Mouse (Mus musculus): Measurements from ENCODE around the gene Gm10799.
"Not testable (repeated sequence)": the region's sequence is repeated elsewhere in the genome, so short reads cannot be mapped to it uniquely, and the experiment has no call there.

Gm10799 gene

DNA sequence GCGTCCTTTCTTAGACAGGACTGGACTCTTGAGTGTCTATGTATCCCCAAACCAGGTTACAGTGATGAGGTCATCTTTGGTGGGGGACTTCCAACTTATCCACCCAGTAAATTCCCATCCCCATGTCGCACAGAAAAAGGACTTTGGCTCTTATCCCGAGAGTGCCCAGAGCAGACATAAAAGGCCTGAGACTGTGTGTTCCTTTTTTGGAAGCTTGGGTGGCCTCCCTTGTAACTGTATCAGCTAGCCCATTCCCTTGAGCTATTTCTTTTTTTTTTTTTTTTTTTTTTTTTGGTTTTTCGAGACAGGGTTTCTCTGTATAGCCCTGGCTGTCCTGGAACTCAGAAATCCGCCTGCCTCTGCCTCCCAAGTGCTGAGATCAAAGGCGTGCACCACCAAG, 2.8 kb downstream of the Gm10799 start, which contains the start of gene Gm10912:
Gm10912 (plus strand) TSS at position 301 of the 400 bp plus-strand sequence.
- DNase-seq (ENCODE audit: low read depth), result not testable (repeated sequence)

DNA sequence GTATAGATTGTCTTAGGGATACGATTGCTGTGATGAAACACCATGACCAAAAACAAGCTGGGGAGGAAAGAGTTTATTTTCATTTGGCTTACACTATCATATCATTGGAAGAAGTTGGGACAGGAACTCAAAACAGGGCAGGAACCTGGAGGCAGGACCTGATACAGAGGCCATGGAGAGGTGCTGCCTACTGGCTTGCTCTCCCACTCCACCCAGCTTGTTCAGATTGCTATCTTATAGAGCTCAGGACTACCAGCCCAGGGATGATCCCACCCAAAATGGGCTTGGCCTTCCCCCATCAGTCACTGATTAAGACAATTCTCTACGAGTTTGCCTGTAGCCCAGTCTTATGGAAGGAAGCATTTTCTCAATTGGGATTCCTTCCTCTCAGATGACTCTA, 4.2 kb downstream of the Gm10799 start:
- DNase-seq (ENCODE audit: low read depth), result no peak

DNA sequence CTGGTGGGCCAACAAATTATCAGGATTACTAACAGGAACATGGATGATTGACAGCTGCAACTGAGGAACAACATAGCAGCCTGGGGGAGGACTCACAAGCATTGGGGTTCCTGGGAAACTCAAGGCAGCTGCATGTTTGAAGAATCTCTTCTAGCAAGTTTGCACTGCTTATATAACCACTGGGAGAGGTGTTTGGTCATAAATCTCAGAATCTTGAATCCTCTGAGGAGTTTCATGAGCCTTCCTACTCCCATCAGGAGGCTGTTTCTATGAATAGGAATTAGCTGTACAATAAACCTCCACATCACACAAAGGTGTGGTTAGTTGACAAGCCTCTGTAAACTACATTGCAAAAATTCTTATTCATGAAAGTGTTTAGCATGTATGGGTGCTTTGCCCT, 5.7 kb downstream of the Gm10799 start:
- no peak for DNase-seq (ENCODE audit: low read depth)

DNA sequence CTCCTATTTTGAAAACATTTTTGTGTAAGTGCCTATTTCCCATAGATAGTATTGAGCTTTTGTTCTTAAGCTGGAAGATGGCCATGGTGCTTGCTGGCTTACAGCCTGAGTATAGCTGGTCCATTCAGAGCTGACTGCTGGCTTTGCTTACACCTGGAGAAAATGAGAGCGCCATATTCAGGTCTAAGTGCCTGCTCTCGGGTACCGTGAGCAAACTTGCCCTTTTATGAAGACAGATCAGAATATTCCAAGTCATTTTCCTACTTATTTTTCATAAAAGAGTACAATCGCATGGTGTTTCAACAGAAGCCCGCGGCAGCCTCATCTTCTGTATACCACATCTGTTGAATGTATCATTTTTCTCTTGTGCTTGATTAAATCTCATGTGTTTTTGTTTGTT, 7.4 kb downstream of the Gm10799 start:
- DNase-seq (ENCODE audit: low read depth), result no peak

DNA sequence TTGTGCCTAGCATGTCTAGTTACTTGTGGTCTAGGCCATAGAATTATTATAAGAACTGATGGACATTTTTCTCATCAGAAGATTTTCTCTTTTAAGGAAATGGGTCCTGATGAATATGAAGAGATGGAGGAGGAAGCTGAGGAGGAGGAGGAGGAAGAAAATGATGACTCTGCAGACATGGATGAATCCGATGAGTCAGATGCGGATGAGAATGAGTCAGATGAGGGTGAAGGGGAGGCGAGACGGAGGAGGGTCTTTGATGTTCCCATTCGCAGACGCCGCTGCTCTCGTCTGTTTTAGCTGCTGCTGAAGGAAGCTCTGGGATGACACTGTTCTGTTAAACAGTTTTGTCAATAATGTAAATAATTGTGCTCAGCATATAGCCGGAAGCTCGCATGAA, 8.6 kb downstream of the Gm10799 start:
- DNase-seq (ENCODE audit: low read depth), result no peak

DNA sequence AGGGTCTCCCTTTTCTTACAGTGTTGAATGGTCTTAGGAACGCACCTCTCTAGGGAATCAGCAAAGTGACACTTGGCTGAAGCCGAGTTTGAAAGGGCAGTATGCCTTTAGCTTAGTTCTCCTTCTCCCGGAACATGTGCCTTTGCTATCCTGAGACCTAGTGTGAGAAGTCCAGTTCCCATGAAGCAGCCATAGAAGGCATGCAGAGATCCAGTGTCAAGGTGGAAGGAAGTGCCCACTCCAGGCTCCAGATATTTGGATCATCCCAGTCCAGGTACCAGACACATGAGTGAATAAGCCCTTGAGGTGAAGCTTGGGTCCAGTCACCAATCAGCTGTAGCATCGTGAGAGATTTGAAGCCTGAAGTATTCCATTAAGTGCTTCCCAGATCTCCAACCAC, 9.4 kb downstream of the Gm10799 start:
- DNase-seq (ENCODE audit: low read depth), result no peak

DNA sequence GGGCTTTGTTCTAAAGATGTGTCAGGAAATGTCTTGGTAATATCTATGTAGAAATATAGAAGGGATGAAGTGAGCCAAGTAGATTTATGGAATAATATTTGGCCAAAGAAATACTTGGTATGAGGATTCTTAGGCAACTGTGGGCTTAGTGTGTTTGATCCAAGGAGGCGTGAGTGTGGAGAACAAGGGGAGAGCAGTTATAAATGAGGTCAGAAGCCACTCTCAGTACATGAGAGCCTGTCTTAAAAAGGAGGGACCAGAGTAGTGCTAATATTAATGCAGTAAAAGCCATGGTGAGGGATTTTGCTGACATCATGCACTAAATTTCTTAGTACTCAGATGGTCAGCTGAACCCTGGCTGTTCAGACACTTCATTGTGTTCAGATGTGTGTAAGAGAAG, 10.0 kb downstream of the Gm10799 start:
- DNase-seq (ENCODE audit: low read depth), result no peak

DNA sequence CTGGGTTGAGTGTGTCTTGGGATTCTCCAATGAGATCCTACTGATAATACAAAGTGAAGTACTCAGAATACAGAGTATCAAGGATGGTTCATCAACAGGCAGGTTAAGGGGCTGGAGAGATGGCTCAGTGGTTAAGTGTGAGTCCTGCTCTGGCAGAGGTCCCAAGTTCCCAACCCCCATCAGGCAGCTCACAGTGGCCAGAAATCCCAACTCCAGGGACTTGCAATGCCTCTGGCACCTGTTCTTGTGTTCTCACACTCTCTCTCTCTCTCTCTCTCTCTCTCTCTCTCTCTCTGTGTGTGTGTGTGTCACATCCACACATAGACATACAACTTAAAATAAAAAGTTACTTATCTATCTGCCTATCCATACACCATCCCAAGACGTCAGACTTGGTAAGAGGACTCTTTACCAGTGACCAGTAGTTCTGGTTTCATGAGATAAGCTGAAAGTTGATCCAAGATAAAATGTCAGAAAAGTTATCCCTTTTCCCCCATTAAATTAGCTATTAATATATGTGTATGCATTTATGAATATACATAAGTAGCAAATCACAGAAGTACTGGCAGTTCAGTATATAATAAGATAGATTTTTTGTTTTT, 23.8 kb downstream of the Gm10799 start:
- DNase-seq (ENCODE audit: low read depth), result no peak

DNA sequence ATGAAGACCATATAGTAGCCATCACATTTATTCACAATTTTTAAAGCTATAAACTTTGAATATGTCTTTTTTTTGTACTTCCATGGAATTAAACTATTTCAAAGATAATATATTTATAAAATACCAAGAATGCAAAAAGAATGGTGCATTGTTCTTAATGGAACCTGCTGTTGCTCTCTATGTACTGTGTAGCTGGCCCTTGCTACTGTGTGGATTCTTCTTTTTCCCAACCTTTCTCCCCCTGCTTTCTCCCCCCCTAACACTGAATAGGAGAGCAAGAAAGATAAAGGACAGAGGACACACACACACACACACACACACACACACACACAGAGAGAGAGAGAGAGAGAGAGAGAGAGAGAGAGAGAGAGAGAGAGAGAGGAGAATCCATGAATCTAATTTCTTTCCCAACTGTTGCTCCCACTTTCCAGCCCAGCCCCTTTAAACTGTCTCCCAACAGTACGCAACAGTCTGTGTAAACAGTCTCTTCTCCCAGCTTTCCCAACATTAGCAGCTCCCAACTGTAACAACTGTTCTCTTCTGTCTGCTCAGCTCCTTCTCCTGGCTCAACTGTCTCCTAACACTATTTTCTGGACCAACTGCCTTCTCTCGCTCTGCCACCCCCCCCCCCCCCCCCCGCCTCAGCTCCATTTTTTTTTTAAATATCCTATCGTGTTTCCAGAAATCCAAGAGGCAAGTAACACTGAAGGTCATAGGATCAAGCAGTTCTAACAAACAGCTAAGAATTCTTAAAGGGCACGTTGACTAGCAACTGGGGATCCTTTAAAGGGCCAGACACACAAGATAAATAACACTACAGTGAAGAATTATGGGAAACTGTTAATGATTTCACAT, 24.5 kb downstream of the Gm10799 start:
- DNase-seq (ENCODE audit: low read depth), result no peak

DNA sequence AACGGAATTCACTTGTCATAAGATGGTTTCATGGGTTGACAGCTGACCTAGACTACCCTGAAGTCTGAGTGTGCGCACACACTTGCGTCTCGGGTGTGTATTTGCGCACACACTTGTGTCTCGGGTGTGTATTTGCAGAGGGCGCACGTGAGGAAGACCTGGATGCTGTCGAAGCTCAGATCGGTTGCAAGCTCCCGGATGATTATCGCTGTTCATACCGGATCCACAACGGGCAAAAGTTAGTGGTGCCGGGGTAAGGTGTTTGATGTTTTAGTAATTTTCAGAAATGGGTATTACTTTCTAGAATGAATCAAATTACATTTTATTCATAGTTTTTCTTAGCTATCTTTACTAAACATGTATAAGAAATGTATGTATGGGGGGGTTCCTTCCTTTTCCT, 25.6 kb downstream of the Gm10799 start:
- no peak for DNase-seq (ENCODE audit: low read depth)

DNA sequence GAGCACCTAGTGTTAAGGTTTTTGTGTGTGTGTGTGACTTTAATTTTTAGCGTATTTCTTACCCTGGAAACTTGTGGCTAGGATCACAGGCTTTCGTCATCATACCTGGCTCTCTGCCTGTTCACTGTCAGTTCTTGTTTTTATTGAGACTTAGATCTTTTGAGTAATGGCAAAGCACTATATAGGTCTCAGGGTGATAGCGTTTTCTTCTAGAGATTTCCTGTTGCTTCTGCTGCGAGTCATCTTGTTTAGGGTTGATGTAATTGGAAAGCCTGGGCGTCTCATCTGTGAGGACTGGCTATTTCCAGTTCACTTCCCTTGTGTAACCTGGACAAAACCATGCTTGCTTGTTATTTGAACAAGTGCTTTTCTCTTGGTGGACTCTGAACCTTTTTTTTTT, 26.7 kb downstream of the Gm10799 start:
- peak; percentile 79 for DNase-seq (ENCODE audit: low read depth)

DNA sequence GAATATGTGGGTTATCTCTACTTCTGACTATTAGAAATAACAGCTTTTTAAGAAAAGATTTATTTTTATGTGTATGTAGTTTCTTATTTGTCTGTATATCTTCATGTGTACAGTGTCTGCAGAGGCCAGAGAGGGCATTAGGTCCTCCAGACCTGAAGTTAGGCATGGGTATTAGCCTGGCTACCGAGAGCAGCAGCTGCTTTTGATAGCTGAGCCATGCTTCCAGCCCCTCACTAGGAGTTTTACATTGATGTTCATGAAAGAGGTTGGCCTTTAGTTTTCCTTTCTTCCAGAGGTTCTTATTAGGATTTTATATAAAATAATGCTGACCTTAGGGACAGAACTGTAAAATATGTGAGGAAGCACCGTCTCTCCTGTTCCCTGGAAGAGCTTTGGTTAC, 30.1 kb downstream of the Gm10799 start:
- no peak for DNase-seq (ENCODE audit: low read depth)

DNA sequence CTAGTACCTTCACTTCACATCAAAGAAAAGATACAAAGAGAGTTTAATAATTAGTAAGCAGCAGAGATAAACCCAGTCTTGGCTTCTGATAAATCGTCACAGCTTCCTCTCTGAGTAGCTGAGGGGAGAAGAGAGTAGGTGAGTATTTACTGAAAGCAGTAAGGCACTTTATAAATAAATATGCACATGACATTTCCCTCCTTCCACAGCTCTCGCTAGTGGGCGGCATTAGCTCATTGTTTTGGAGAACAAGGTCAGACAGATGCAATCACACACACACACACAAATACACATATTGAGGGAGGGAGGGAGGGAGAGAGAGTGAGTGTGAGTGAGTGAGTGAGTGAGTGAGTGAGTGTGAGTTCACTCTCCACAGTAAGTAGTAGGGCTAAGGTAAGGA, 32.0 kb downstream of the Gm10799 start:
- DNase-seq (ENCODE audit: low read depth), result no peak

DNA sequence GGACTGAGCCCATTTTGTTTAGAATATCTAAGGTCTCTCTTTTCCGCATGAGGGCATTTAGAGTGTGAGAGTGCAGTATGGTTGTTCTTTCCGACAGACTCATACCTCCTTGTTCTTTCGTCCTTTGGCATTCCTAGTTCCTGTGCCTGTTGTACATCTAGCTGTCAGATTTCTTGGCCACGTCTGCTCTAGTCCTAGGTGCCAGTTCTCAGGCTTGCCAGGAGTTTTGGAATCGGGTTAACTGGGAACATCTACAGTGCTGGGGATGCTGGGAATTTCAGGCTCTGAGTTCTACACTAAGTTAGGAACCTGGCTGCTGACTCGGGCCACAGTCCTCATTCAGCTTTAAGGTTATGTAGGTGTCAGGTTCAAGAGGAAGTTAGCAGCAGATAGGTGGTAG, 32.8 kb downstream of the Gm10799 start:
- no peak for DNase-seq (ENCODE audit: low read depth)

DNA sequence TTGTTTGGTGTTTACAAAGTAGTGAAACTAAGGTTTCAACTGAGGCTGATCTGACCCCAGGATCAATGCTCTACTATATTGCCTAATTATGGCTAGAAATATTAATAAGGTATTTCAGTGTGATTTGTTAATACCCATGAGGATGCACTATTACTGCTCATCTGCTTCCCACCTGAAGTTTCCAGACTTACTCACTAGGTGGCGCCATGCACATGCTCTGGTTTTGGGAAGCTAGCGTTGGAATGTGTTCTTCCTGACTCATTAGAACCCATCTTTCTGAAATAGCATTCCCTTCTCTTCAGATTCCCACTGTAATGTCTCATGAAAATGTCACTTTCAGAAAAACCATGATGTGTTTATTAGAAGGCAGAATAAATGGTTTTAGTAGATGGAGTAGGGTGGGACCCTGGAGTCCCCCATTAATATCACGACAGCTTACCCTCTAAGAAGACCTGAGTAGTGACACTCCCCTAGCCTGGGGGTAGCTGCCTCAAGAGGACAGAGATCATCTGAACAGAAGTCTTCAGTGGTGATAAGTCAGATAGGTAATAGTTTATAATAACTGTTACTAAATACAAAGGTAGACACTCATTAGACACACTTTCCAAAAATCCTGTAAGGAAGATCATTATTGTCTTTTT, 33.4 kb downstream of the Gm10799 start:
- peak; percentile 58 for DNase-seq (ENCODE audit: low read depth)

DNA sequence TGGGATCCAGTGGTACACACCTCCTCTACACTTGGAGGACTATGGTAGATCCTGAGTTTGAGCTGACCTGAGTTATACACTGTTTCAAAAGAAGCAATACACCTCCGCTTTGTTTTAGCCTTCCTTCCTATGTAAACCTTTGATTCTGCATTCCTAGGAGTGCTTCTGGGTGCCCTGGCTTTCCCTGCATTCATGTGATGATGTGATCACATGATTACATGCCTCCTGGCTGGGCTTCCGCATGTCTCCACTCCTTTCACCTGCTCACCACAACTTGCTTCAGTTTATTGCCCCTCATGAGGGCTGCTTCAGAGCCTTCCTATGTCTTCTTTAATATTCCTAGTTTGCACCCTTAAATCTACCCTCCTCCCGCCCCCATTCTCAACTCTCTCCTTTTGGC, 36.3 kb downstream of the Gm10799 start:
- DNase-seq (ENCODE audit: low read depth), result no peak

DNA sequence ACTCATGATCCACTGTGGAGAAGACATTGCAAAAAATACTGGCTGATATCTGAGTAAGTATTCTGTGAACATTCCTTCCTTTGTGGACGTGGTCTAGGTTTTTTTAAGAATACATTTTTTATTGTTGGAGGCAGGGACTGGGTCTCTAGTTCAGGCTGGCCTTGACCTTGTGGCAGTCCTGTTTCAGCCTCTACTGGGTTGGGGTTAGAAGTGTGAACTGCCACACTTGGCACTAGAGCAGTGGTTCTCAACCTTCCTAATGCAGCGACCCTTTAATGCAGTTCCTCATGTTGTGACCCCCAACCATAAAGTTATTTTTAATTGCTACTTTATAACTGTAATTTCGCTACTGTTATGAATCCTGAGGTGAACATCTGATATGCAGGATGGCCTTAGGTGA, 38.0 kb downstream of the Gm10799 start:
- peak; percentile 24 for DNase-seq (ENCODE audit: low read depth)

DNA sequence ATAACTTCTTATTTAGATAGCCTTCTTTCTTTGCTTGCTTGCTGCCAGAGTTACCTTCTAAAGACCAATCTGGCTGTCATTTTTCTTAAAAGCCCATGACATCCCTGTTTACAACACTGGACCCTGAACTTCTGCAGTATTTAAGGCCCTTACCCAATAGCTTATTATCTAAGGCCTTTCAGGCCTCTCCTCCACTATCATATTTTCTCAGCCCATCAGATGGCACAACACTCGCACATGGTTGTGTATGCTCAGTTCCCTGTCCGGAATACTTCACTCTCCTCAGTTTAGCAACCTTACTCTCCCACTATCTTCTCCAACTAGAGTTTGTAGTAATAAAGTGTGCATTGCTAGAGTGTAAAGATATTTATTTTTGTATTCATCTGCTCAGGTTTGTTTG, 39.3 kb downstream of the Gm10799 start:
- peak; percentile 39 for DNase-seq (ENCODE audit: low read depth)

DNA sequence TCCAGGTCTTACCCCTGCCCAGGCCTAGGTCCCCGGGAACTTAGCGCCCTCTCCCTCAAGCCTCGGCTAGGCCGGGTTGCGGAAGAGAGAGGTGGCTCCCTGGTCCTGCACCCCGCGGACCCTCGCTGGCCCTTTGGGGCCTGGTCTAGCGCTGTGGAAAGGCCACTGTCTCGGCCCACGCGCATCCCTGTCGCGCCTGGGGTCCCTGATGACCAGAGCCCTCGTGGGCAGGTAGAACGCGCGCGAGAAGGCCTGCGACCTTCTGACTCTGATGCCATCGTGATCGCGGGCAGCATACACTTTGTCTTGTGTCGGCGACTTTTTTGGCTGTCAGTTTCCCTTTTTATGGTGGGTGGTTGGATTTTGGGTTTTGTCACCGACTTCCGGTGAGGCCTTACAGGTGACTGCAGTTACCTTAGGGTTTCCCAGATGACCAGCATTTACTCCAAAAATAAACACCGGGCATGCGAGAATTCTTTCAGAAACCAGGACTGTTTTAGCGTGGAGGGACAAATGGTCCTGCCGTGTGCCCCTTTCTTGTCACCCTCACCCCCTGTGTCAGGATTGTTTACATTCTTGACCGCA, 40.1 kb downstream of the Gm10799 start, which contains the start of gene 4931422A03Rik:
4931422A03Rik (minus strand) TSS at position 223 of the 585 bp plus-strand sequence.
- peak; percentile 42 for DNase-seq (ENCODE audit: low read depth)

DNA sequence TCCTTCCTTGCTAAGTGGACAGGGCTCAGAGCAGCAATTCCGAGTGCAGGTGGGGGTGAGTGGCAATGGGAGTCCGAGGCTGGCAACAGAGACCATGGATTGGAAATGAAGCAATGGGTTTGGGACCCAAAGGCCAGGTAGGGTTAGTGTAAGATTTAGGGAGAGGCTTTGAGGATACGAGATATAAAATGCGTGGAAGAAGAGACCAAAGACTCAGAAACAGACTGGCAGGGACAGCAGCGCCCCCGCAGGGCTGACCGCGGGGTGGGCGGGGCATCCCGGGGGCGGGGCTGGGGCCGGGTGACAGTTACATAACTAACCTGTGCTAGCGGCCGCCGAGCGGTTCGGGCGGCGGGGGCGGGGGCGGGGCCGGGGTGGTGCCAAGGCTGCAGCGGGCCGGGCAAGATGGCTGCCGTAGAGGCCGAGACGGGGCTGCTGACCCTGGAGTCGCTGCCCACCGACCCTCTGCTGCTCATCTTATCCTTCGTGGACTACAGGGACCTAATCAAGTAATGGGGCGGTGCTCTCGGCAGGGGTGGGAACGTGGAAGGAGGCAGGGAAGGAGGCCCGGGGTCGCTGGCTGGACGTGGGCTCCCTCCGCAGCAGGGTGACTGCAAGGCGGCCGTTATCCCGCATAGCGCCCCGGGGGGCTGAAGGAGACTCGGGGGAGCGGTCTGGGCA, 40.8 kb downstream of the Gm10799 start, which contains the start of gene Fbxo3:
Fbxo3 (plus strand) TSS at position 264 of the 681 bp plus-strand sequence.
- peak; percentile 84 for DNase-seq (ENCODE audit: low read depth)

DNA sequence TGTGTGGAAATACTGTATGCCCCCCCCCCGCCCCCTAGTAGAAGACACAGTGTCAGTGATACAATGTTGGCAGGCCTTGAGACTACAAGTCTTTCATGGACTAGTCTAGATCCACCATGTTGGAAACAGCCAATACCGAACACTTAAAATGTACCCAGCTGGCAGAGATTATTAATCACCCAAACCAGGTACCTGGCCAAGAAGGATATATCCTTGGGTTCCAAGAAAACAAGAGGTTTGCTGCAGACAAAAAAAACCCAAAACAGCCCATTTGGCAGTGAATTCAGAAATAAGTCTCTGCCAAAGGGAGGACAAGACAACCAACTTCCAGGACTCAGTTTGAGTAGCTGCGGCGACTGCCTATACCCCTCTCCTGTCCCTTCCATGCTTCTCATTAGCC, 43.7 kb downstream of the Gm10799 start:
- no peak for DNase-seq (ENCODE audit: low read depth)

DNA sequence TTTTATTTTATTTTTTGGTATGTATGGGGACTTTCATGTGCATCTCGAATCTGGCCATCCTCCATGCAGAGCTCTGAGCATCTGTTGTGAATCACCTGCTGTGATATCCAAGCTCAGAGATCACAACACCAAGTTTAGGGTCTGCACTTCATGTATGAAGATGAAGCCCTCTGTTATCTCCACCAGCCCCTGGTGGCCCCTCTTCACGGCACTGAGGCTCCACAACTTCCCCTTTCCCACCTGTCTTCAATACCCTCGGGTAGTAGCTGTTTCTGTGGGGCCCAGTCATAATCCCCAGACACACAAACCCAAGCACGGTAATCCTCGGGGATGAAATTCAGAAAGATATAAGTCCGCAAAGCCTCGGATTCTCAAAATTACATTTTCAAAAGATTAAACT, 45.3 kb downstream of the Gm10799 start:
- DNase-seq (ENCODE audit: low read depth), result no peak

All from 416B (cell line).